Mouse (Mus musculus): Measurements from ENCODE around the gene Creld1.
A peak's percentile ranks its signal among the peaks of the same experiment; 100 is the strongest.

Gene Creld1

DNA sequence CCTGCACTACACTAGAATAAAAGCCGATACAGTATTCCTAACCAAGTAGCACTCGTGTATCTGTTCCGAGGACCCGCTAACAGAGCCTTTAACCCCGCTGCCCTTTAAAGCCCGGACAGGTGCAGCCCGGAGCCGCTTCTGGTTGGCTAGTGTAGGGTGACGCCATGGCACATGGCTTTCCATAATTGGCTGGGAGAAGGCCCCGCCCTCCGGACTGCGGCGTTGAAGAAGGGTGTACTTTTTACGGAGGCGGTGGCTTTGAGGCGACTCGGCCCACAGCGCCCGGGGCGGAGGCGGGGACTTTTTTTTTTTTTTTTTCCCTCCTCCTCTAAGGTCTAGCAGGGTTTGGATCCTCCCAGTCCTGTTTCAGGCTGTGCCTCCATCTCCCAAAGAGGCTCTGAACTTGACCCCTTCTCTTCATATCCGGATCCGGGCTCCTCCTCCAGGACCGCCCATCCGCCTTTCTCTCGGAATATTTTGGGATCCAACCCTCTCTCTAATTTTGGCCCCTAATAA lies at the start of gene Creld1:
Gene Creld1 (plus strand): TSS at position 198 of the 516 bp plus-strand sequence.
- peak; percentile 91 to 97 for DNase-seq (ENCODE audit: low spot score in 2 of 2)

DNA sequence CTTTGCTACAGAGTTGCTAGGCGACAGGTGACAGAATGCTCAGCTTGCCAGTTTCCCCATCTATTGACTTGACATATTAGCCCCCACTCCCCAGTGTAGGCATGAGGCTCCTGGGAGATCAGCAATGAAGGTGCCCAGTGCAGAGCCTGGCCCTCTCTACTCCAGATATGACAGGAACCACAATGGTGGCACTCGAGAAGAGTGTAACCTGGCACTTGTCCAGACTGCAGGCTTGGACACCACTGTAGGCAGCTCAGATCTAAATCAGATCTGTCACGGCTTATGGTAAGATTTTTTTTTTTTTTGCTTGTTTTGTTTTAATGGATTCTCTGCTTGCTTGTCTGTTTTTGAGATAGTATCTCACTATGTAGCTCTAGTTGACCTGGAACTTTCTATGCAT lies 49.4 kb upstream of the Creld1 start:
- DNase-seq (ENCODE audit: low spot score in 2 of 2) = no peak

DNA sequence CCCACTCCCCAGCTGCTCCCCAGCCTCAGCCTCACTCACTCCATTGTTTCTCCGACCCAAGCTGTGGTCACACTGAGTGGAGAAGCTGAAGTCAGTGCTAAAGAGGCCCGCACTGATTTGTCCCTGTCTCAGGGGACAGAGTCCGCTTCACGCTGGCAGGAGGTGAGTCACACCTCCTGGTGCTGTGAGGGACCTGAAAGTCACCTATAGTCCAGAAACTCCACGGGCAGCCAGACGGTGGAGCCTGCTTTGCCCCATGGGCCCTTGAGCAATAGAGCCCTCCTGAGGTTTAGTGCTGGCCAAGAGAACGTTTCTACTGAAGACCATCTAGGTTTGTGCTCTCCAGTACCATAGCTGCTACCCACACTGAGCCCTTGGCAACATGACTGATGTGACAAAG lies 48.4 kb upstream of the Creld1 start:
- peak in 1 of 2 experiments; percentile 60 for DNase-seq (ENCODE audit: low spot score in 2 of 2)

DNA sequence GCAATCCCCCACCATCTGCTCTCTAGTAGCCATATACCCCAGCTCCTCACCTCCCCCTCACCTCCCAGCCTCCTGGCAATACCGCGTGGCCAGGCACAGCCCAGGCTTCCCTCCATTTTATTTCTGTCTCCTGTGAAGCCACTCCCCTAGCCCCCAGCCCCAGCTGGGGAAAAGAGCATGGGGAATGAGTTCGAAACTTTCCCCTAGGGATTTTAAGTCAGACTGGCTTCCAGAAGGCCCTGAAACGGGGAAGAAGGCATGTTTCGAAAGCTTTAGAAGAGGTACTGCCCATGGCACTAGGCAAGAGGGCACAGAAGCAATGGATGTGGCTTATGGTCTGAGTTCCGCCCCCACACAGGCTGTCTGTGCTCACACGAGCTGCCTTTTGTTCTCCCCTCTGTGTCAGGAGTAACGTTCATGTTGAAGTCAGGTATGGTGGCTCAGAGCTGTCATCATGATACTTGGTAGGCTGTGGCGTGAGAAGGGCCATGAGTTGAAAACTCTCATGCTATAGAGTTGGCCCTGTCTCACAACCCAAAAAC lies 47.4 kb upstream of the Creld1 start, which contains the start of gene Cidec:
Gene Cidec (minus strand): TSS at position 97 of the 542 bp plus-strand sequence.
- DNase-seq (ENCODE audit: low spot score in 2 of 2) = peak in 1 of 2 experiments; percentile 44

DNA sequence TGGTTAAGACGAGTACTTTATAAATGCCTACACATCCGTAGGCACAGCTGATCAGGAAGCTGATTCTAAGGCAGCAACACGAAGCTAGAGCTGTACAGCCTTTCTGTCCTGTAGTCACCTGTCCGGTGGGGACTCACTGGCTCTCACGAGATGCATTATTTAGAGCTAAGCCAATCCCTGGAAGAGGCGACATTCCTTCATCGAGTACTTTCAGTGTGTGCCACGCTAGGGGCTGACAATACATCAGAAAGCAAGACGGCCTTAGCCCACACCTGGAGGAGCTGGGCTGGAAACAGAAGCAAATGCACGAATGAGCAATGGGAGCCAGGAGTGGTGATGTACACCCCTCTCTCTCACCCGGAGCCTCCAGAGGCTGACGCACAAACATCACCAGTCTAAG lies 46.0 kb upstream of the Creld1 start:
- no peak for DNase-seq (ENCODE audit: low spot score in 2 of 2)

DNA sequence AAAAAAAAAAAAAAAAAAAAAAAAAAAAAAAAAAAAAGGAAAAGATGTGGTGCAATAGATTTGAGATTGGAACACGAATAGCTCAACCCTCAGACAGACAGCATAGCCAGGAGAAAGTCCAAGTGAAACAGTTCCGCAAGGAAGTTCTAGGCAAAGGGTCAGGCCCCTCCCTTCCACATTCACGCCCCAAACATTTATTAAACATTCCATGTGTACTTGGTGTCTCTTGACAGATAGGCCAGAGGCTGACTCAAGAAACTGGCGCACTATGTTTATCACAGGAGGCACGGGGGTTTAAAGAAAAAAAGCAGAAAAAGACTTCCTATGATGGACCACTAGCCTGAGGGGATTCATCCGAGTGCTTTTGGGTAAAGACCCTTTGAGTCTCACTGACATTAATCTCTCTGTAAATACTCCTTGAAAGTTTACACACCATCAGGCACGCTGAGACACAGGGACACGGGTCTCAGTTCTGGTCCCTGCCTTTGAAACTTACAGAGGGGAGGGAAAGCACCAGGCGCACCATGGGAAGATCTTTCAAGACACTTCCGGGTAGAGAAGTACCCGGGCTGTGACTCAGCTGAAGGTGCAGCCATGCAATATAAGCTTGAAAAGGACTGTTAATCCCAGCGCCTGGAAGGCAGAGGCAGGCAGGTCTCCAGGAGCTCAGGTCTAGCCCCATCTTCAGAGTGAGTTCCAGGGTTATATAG lies 44.2 kb upstream of the Creld1 start:
- DNase-seq (ENCODE audit: low spot score in 2 of 2) = peak in 1 of 2 experiments; percentile 46

DNA sequence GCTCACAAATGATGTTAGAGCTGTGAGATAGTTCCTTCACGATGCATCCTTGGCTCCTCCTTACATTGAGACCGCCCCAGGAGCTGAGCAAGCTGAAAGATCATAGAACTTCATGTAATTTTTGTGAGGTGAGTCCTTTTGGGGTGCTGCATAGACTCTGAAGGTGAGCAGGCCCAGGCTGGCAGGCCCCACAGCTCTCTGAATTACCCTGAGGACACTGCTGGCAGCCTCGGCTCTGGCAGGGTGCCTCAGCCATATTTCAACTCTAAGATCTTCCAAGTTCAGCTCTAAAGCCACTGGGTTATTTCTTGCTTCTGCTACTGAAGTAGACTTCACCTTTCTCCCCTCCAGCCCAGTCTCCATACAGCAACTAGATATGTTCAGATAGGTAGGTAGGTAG lies 42.4 kb upstream of the Creld1 start:
- DNase-seq (ENCODE audit: low spot score in 2 of 2) = peak in 1 of 2 experiments; percentile 34

DNA sequence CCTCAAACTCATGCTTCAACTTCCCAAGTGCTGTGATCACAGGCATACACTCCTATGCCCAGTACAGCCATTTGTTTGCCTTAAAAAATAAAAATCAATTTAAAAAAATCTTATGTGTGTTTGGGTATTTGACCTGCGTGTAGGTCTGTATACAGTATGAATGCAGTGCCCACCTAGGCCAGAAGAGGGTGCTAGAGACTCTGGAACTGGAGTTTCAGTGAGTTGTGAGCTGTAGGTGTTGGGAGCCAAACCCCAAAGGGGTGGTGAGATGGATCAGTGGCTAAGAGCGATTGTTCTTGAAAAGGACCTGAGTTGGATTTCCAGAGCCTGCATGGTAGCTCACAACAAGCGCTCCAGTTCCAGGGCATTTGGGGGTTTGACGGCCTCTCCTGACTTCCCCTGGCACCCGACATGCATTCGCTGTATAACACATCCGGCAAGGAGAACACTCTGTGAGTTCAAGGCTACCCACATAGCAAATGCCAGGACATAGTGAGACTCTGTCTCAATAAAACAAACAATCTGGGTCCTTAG lies 41.9 kb upstream of the Creld1 start:
- peak; percentile 69 to 76 for DNase-seq (ENCODE audit: low spot score in 2 of 2)

DNA sequence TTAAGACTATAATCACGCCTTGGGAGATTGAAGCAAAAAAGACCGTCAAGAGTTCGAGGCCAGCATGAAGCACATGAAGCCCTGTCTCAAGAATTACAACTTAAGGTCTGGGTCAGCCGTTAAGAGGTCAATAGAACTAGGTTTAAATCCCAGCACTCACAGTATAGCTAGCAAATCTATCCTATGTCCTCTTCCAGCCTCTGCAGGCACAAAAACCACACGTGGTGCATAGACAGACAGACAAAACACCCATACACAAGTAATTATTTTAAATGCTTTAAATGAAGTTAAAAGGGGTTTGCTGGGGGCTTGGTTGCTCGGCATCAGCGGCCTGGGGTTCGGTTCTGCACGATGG lies 41.0 kb upstream of the Creld1 start:
- no peak for DNase-seq (ENCODE audit: low spot score in 2 of 2)

DNA sequence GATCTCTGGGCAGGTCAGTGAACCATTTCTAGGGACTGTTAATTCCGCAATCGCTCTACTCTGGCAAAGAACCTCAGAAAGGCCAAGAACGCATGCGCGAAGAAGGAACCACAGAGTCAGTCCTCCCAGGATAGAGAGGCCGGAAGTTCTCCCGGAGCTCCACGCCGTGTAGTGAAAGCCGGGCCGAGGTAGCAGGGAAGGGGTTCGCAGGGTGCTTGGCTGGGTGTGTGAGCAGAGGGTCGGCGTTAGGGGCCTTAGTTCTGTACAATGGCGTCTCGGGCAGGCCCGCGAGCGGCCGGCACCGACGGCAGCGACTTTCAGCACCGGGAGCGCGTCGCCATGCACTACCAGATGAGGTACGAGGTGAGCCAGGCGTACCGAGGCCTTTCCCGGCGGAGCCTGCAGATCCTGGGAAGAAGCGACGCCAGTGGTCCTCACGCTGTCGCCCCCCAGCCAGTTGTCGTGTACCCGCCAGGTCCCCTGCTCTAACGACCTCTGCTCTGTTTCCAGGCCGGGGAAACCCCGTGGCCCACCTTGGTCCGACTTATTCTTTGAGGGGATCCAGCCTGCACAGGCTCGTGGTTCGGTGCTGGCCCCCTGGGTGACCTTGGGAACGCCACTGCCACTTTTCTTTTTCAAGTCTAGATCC lies 40.5 kb upstream of the Creld1 start, which contains the start of gene Jagn1:
Gene Jagn1 (plus strand): TSS at position 128 of the 649 bp plus-strand sequence.
- peak; percentile 85 to 92 for DNase-seq (ENCODE audit: low spot score in 2 of 2)

DNA sequence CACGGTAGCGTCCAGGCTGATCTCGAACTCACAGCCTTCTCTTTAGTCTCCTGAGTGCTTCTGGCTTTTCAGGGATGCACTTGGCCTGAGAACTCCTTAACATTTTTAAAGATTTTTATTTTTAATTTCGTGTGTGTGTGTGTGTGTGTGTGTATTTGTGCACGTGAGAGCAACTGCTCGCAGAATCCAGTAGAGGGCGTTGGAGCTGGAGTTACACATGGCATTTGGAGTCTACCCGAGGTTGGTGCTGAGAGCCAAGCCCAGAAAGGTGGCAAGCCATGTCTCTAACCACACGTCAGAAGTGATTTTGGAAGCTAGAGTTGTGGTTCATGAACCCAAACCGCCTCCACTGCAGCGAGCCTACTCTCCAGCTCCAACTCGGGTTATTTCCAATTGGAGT lies 40.0 kb upstream of the Creld1 start:
- no peak for DNase-seq (ENCODE audit: low spot score in 2 of 2)

DNA sequence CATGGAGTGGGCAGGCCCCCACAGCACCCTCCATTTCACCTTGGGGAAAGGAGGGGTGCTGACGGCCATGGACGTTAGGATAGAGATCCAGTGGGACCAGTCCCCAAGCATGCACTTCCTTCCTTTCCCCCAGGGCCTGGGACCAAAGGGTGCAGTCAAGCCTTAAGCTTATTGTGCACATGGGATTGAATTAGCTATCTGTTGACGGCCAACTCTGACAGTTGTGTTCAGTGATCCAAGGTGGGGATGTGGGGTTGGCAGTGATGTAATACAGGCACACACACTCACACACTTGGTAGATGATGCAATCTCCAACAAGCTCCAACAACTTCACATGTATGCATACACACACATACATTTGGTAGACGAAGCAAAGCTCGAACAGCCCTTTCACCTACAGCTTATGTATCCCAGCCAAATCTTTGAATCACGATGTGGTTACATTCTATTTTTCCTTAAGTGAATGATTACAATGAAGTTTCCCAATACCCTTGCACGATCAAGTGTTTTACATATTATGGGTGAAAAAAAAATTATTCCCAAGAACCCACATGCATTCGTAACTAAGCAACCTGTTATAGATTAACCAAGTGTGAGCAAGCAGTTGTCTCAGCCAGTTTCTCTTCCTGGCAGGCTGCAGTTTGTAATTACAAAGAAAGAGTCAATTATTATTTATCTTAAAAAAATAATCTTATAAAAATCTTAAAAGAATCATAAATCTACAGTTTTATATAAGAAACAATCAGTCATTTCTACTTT lies 38.7 kb upstream of the Creld1 start:
- no peak for DNase-seq (ENCODE audit: low spot score in 2 of 2)

DNA sequence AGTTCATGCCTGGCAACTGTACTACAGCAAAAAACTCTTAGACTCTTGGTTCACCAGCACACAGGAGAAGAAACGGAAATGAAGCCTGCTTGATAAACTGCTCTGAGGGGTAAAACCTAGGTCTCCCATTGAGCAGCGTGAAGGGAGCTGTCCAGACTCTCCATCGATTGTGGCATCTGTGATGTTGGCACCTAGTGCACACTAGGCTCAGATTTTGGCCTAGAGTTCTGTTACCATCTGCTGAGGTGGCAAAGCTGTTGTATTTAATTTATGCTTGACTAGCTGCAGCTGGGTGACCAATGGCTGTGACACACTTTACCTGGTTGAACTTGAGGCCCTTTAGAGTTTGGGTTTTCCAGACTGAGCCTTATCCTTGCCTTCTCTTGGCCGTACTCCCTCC lies 35.5 kb upstream of the Creld1 start:
- no peak for DNase-seq (ENCODE audit: low spot score in 2 of 2)

DNA sequence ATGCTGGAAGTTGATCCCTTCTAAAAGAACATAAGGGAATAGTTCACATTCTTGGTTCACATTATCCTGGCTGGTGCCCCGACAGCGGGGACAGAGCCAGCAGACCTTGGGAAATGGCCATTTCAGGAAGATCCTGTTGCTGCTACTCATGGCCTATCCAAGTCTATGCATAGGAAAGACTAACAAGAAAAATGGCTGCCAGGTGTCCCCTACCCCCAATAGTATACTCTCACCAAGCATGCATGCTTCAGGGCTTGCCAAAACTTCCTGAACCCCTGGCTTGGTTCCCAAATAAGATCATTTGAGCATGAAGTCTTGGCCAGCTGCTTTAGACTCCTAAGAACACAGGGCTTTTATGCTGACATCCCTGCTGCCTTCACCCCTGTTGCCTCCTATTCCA lies 31.3 kb upstream of the Creld1 start:
- no peak for DNase-seq (ENCODE audit: low spot score in 2 of 2)

DNA sequence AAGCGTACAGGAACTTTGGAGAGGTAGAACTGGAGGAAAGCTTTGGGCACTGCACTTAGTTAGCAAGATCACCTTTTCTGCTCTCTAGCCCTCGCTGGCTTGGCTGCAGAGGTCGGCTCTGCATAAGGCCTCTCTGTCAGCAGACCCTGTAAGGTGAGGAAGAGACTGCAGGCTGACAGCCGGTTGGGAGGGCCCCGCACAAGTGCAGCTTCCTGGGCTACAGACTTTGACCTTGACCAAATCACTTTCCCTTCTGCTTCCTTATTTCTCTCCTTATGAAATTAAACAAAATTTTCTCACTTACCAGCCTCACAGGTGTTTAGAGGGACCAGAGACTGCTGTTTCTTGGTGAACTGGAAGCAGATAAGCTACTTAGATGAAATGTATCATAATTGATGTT lies 28.1 kb upstream of the Creld1 start:
- no peak for DNase-seq (ENCODE audit: low spot score in 2 of 2)

DNA sequence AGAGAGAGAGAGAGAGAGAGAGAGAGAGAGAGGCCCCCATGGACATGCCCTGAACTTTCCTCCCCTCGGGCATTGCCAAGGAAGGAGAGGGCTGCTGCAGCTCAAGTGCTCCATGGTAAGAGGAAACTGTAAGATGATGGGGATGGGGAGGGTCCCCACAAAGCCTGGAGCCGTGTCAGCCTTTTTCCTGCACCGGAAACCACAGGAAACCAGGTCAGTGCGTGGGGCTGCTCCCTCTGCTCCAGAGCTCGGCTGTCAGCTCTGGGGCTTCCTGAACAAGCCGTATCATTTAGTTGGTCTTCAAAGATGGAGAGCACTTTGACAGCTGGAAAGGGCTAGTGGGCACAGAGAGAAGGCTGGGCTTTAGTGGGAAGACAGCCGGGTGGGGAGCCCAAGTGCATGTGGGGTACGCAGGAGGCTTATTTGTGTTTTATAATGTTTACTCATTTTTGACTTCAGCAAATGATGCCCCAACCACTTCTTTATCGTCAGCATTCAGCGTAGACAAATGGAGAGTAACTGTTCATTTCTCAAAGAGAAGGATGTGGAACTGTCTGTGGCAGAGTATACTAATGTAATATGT lies 25.1 kb upstream of the Creld1 start, which contains the start of gene Il17re:
Gene Il17re (plus strand): TSS at position 533 of the 583 bp plus-strand sequence.
- DNase-seq (ENCODE audit: low spot score in 2 of 2) = no peak

DNA sequence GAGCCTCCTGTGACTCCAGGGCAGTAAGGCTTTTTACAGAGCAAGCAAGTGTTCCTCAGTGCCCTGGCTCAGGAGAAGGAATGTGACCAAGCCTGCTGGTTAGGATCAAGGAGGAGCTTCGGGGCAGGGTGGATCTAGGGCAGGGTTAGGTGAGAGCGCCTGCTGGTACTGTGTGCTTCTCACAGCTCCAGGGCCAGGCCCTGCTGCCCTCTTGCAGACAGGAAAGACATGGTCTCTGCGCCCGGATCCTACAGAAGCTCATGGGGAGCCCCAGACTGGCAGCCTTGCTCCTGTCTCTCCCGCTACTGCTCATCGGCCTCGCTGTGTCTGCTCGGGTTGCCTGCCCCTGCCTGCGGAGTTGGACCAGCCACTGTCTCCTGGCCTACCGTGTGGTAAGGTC lies 24.5 kb upstream of the Creld1 start:
- DNase-seq (ENCODE audit: low spot score in 2 of 2) = peak; percentile 75 to 77

DNA sequence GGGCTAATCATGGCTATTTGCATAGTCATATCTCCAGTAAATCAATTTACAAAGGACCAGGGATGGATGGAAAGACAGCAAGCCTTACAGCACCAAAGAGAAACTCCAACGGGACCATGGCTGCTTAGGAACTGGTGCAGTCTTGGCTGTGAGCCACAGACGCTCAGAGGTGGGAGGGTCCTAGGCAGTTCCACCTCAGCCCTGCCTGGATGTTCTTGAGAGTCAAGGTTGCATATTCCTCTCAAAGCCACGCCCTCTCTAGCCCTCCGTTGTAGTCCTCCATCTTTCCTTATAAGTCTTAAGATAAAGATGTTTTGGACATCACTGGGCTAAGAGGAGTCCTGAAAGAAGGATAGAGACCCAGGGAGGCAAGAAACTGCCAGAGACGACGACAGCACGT lies 19.1 kb upstream of the Creld1 start:
- no peak for DNase-seq (ENCODE audit: low spot score in 2 of 2)

DNA sequence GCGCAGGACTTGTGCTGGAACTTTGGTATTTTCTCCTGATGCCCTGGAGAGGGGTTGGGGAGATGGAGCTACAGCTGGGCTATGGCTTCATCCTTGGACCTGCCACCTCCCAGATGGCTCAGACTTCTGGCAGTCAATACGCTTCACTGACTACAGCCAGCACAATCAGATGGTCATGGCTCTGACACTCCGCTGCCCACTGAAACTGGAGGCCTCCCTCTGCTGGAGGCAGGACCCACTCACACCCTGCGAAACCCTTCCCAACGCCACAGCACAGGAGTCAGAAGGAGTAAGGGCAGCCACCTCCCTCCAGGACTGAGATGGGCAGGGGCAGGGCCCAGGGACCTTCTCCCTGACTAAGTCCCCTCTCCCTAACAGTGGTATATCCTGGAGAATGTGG lies 17.5 kb upstream of the Creld1 start:
- DNase-seq (ENCODE audit: low spot score in 2 of 2) = no peak

DNA sequence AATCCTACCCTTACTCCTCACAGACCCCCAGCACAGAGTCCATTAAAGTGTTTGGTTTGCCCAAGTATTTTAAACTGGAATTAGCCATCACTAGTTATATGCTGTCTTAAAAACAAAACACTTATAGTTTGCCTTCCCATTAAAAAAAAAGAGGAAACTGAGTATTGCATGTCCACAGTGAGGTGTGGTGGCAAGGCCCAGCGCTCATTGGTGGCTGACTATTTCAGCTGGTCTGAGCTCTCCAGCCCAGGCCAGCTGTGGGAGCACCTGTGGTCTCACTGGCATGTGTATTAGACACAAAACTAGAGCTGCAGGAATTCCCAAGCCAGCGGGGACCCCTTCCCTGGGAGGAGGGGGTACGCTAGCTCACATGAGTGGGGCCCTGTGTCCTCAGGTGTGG lies 14.6 kb upstream of the Creld1 start:
- DNase-seq (ENCODE audit: low spot score in 2 of 2) = no peak

DNA sequence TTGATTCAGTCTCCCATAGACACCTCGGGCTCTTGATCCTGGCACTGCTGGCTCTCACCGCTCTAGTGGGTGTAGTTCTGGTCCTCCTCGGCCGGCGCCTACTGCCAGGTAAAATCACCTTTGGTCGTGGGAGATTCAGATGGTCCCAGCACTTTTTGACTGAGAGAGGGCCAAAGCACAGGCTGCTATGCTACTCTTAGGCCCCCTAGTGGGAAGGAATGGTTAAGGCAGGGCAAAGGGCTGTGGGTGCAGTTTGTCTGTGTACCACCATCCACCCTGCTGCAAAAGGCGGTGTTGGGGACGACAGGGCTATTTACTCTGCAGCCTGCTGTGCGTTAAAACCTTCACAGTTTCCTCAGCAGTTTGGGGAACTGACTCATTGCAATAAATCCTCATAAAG lies 14.1 kb upstream of the Creld1 start:
- DNase-seq (ENCODE audit: low spot score in 2 of 2) = peak in 1 of 2 experiments; percentile 71
